Mouse (Mus musculus): ENCODE data around the gene Ccdc92. TPM values are rescaled to one million over a fixed set of nuclear protein-coding genes. Genes with fewer than 3 reads are reported as not detected.

The Ccdc92 gene
- total and polyA plus RNA-seq, 3 experiments, result 7.6 to 467 (median 40.3) TPM

- Histone ChIP-seq H3K27ac (ENCODE audit: control insufficient read depth, low read depth, low read length) (no peak overlapping the region), H3K79me2 (ENCODE audit: control insufficient read depth, insufficient read depth, low read length, poor library complexity) (no peaks in the 10 kb centered on the region), H3K9me3 (replicated peaks; ENCODE audit: insufficient read depth, low read length) (no peaks in the 10 kb centered on the region), H3K9ac (ENCODE audit: control insufficient read depth, low read depth, low read length, poor library complexity, severe bottlenecking) (no peak overlapping the region), H3K27me3 (ENCODE audit: control insufficient read depth in 1 of 2, insufficient read depth in 2 of 2, low read length in 2 of 2) (no peaks in the 10 kb centered on the region), H3K4me1 (ENCODE audit: control insufficient read depth in 1 of 2, insufficient read depth in 2 of 2, low read length in 2 of 2) (peaks cover 12 to 28% of the 10 kb centered on the region in 2 experiments), H3K36me3 (ENCODE audit: control insufficient read depth in 1 of 2, insufficient read depth in 2 of 2, low read length in 2 of 2) (peaks cover 2 to 29% of the 10 kb centered on the region in 2 experiments; a peak in 3 of 4 replicates), H3K4me3 (ENCODE audit: control insufficient read depth in 1 of 2, insufficient read depth in 1 of 2, low read depth in 2 of 2, low read length in 2 of 2) (no peak overlapping the region)
- no peak for DNase-seq (ENCODE audit: low read depth, low spot score)
- TF ChIP-seq TBP (IDR thresholded peaks at IDR 0.05; ENCODE audit: low read depth, low read length) (no peak), ZKSCAN1 (IDR thresholded peaks at IDR 0.05; ENCODE audit: low read depth, low read length) (no peak), EP300 (IDR thresholded peaks at IDR 0.05; ENCODE audit: low read depth in 1 of 2, low read length in 2 of 2) (no peak), JUND (IDR thresholded peaks at IDR 0.05; ENCODE audit: low read depth, low read length) (no peak), UBTF (IDR thresholded peaks at IDR 0.05; ENCODE audit: borderline replicate concordance, insufficient read depth, low read depth, low read length) (no peak), RCOR1 (IDR thresholded peaks at IDR 0.05; ENCODE audit: low read depth, low read length) (no peak), ZMIZ1 (IDR thresholded peaks at IDR 0.05; ENCODE audit: low read depth, low read length) (no peak), RAD21 (IDR thresholded peaks at IDR 0.05; ENCODE audit: low read depth, low read length) (no peak), POLR2AphosphoS5 (IDR thresholded peaks at IDR 0.05; ENCODE audit: borderline replicate concordance, low read depth, low read length) (no peak), E2F4 (IDR thresholded peaks at IDR 0.05; ENCODE audit: borderline replicate concordance, low read depth, low read length) (no peak), KAT2A (conservative IDR thresholded peaks at IDR 0.05; ENCODE audit: low read depth, low read length) (no peak), TCF12 (IDR thresholded peaks at IDR 0.05; ENCODE audit: low read depth, low read length) (no peak)
These were observed 9.9 kb downstream of the Ccdc92 start for GRCm38 (mm10) chr5:124852294-124852693.

GRCm38 (mm10) chr5:124851572-124851971, 10.7 kb downstream of the Ccdc92 start:
- Histone ChIP-seq H3K9ac (ENCODE audit: control insufficient read depth, low read depth, low read length, poor library complexity, severe bottlenecking) (no peak overlapping the region), H3K36me3 (ENCODE audit: control insufficient read depth in 1 of 2, insufficient read depth in 2 of 2, low read length in 2 of 2) (peaks cover 2 to 29% of the 10 kb centered on the region in 2 experiments; a peak in 3 of 4 replicates), H3K9me3 (replicated peaks; ENCODE audit: insufficient read depth, low read length) (no peaks in the 10 kb centered on the region), H3K27me3 (ENCODE audit: control insufficient read depth in 1 of 2, insufficient read depth in 2 of 2, low read length in 2 of 2) (no peaks in the 10 kb centered on the region), H3K4me3 (ENCODE audit: control insufficient read depth in 1 of 2, insufficient read depth in 1 of 2, low read depth in 2 of 2, low read length in 2 of 2) (no peak overlapping the region), H3K79me2 (ENCODE audit: control insufficient read depth, insufficient read depth, low read length, poor library complexity) (no peaks in the 10 kb centered on the region), H3K27ac (ENCODE audit: control insufficient read depth, low read depth, low read length) (no peak overlapping the region), H3K4me1 (ENCODE audit: control insufficient read depth in 1 of 2, insufficient read depth in 2 of 2, low read length in 2 of 2) (peaks cover 12 to 28% of the 10 kb centered on the region in 2 experiments)
- DNase-seq (ENCODE audit: low read depth, low spot score), result no peak
- TF ChIP-seq TBP (IDR thresholded peaks at IDR 0.05; ENCODE audit: low read depth, low read length) (no peak), TCF12 (IDR thresholded peaks at IDR 0.05; ENCODE audit: low read depth, low read length) (no peak), ETS1 (IDR thresholded peaks at IDR 0.05; ENCODE audit: low read depth, low read length) (no peak), ZC3H11A (IDR thresholded peaks at IDR 0.05; ENCODE audit: low read depth, low read length) (no peak), BHLHE40 (IDR thresholded peaks at IDR 0.05; ENCODE audit: borderline replicate concordance, low read depth, low read length) (no peak), NRF1 (IDR thresholded peaks at IDR 0.05; ENCODE audit: insufficient read depth, low read depth, low read length, poor library complexity, severe bottlenecking) (no peak)
